8 mouse cellular contexts compared by ENCODE assay signal in genomic region chr2:132781439-132782068, GRCm38 (mm10). TPM values are rescaled to one million over a fixed set of nuclear protein-coding genes. Genes with fewer than 3 reads are reported as not detected.
DNase-seq lines count a peak whose midpoint lies in the region; ATAC-seq lines count a peak whose summit lies in the region.

No protein-coding gene starts in this region.

- peak overlapping the region; percentile 88 for H3K27ac ChIP-seq in forebrain, embryonic 14.5 days (ENCODE audit: low read depth, low read length)
- H3K27ac ChIP-seq in liver, embryonic 16.5 days (ENCODE audit: low read length): no peak overlapping the region
- H3K27ac ChIP-seq in neural tube, embryonic 15.5 days (replicated peaks): peak overlapping the region; percentile 96

- intact Hi-C loops in heart, postnatal 10 days (cut with DNase I): no loop called here

- peak; percentile 63 for DNase-seq in CD4-positive helper T cell, adult 2 months (ENCODE audit: low read depth, low spot score)
- DNase-seq in c-Kit-positive CD71-negative TER-119-negative erythroid progenitor cells, embryonic 14.5 days (ENCODE audit: low read depth): peak; percentile 78
- peak; percentile 91 for DNase-seq in forebrain, embryonic 14.5 days (ENCODE audit: low spot score)
- DNase-seq in heart, postnatal 10 days: peak; percentile 95 to 96
- peak; percentile 33 for DNase-seq in large intestine, adult 2 months (ENCODE audit: low read depth, low spot score)
- peak; percentile 58 for DNase-seq in thymus, adult 18-20 months

- peak overlapping the region; percentile 62 for H3K4me2 ChIP-seq in forebrain, embryonic 14.5 days (ENCODE audit: low read length)
- H3K4me2 ChIP-seq in liver, embryonic 16.5 days (ENCODE audit: low read depth, low read length): peak overlapping the region; percentile 51
- peak overlapping the region; percentile 70 for H3K4me2 ChIP-seq in neural tube, embryonic 15.5 days

- H3K4me3 ChIP-seq in forebrain, embryonic 14.5 days (ENCODE audit: low read depth, low read length): peak overlapping the region; percentile 55
- H3K4me3 ChIP-seq in liver, embryonic 16.5 days (ENCODE audit: low read depth, low read length): peak overlapping the region; percentile 32; the same call in 1 of the 2 replicates
- H3K4me3 ChIP-seq in neural tube, embryonic 15.5 days (replicated peaks): peak overlapping the region; percentile 69

- H3K9me3 ChIP-seq in forebrain, embryonic 14.5 days (replicated peaks; ENCODE audit: control insufficient read depth, low read length): no peaks in the 10 kb centered on the region
- H3K9me3 ChIP-seq in liver, embryonic 16.5 days (replicated peaks; ENCODE audit: control insufficient read depth, low read length): no peaks in the 10 kb centered on the region
- H3K9me3 ChIP-seq in neural tube, embryonic 15.5 days (replicated peaks): no peaks in the 10 kb centered on the region

- H3K27me3 ChIP-seq in forebrain, embryonic 14.5 days (replicated peaks; ENCODE audit: control insufficient read depth, insufficient read depth, low read length): no peaks in the 10 kb centered on the region
- H3K27me3 ChIP-seq in liver, embryonic 16.5 days (ENCODE audit: control insufficient read depth, insufficient read depth, low read depth, low read length): peaks cover 9% of the 10 kb centered on the region
- H3K27me3 ChIP-seq in neural tube, embryonic 15.5 days (replicated peaks): no peaks in the 10 kb centered on the region

- no peaks in the 10 kb centered on the region for H3K36me3 ChIP-seq in forebrain, embryonic 14.5 days (ENCODE audit: control insufficient read depth, insufficient read depth, low read length)
- no peaks in the 10 kb centered on the region for H3K36me3 ChIP-seq in liver, embryonic 16.5 days (ENCODE audit: control insufficient read depth, insufficient read depth)
- H3K36me3 ChIP-seq in neural tube, embryonic 15.5 days: no peaks in the 10 kb centered on the region

- peak overlapping the region; percentile 80 for H3K9ac ChIP-seq in forebrain, embryonic 14.5 days (ENCODE audit: low read length)
- H3K9ac ChIP-seq in liver, embryonic 16.5 days (ENCODE audit: low read depth, low read length): no peak overlapping the region
- H3K9ac ChIP-seq in neural tube, embryonic 15.5 days (replicated peaks): peak overlapping the region; percentile 82

- H3K4me1 ChIP-seq in forebrain, embryonic 14.5 days (ENCODE audit: control insufficient read depth, insufficient read depth, low read length): no peaks in the 10 kb centered on the region; the same call in 1 of the 2 replicates
- H3K4me1 ChIP-seq in liver, embryonic 16.5 days (ENCODE audit: control insufficient read depth, low read depth, low read length): no peaks in the 10 kb centered on the region
- peaks cover 16% of the 10 kb centered on the region for H3K4me1 ChIP-seq in neural tube, embryonic 15.5 days

- peak; percentile 98 for ATAC-seq in forebrain, embryonic 14.5 days
- peak; percentile 67 for ATAC-seq in liver, embryonic 16.5 days (ENCODE audit: low read depth)
- ATAC-seq in neural tube, embryonic 15.5 days (ENCODE audit: low FRiP score): peak; percentile 98

- WGBS in forebrain, embryonic 14.5 days: under 1% methylated on average over 40 of the region's 41 CpGs
- 3% methylated on average over 41 of the region's 41 CpGs for WGBS in large intestine, adult 2 months
- WGBS in liver, embryonic 16.5 days (ENCODE audit: insufficient replicate concordance): under 1% methylated on average over 40 of the region's 41 CpGs
- WGBS in neural tube, embryonic 15.5 days: under 1% methylated on average over 41 of the region's 41 CpGs

RNA-seq across cellular contexts. Expression of gene Chgb, which starts 0.5 kb away (rescaled TPM):
- 23.1 and 27.0 TPM in 2 replicates for polyA plus RNA-seq in forebrain, embryonic 14.5 days (2014; fragmentation: Nextera tagmentation; extraction: Ambion mirVana)
- total RNA-seq in heart, postnatal 10 days (2021): under 1 TPM; 0.42 to 0.50 TPM
- polyA plus RNA-seq in large intestine, adult 2 months (2012; rRNA removed): 8.5 and 9.0 TPM in 2 replicates
- polyA plus RNA-seq in liver, embryonic 16.5 days (2015; fragmentation: Nextera tagmentation; extraction: Ambion mirVana): 0.09 and 0.73 TPM in 2 replicates
- polyA plus RNA-seq in neural tube, embryonic 15.5 days (2015; fragmentation: Nextera tagmentation; extraction: Ambion mirVana): 97.7 and 109 TPM in 2 replicates

RNA-seq across cellular contexts. Expression of gene Trmt6, which starts 34.3 kb away (rescaled TPM):
- polyA plus RNA-seq in forebrain, embryonic 14.5 days (2014; fragmentation: Nextera tagmentation; extraction: Ambion mirVana): 24.0 and 29.7 TPM in 2 replicates
- total RNA-seq in heart, postnatal 10 days (2021): 10 to 100 TPM; 11.2 to 13.6 TPM
- polyA plus RNA-seq in large intestine, adult 2 months (2012; rRNA removed): 4.4 and 4.6 TPM in 2 replicates
- 10.3 and 10.9 TPM in 2 replicates for polyA plus RNA-seq in liver, embryonic 16.5 days (2015; fragmentation: Nextera tagmentation; extraction: Ambion mirVana)
- polyA plus RNA-seq in neural tube, embryonic 15.5 days (2015; fragmentation: Nextera tagmentation; extraction: Ambion mirVana): 19.4 and 20.9 TPM in 2 replicates

RNA-seq across cellular contexts. Expression of gene Mcm8, which starts 34.4 kb away (rescaled TPM):
- polyA plus RNA-seq in forebrain, embryonic 14.5 days (2014; fragmentation: Nextera tagmentation; extraction: Ambion mirVana): 9.3 and 9.5 TPM in 2 replicates
- total RNA-seq in heart, postnatal 10 days (2021): 1 to 10 TPM; 2.9 to 3.7 TPM
- polyA plus RNA-seq in large intestine, adult 2 months (2012; rRNA removed): 1.5 TPM in 2 replicates
- polyA plus RNA-seq in liver, embryonic 16.5 days (2015; fragmentation: Nextera tagmentation; extraction: Ambion mirVana): 4.8 and 5.1 TPM in 2 replicates
- polyA plus RNA-seq in neural tube, embryonic 15.5 days (2015; fragmentation: Nextera tagmentation; extraction: Ambion mirVana): 5.2 and 6.4 TPM in 2 replicates

Comparison
In these comparisons a context has a peak if more than half of its experiments do, and no peak if none do; other contexts are left out.
1. DNase-seq: peak in every context shown above with its lines; median percentile 96 in heart, postnatal 10 days; 91 in forebrain, embryonic 14.5 days; 78 in c-Kit-positive CD71-negative TER-119-negative erythroid progenitor cells, embryonic 14.5 days; 63 in CD4-positive helper T cell, adult 2 months; 58 in thymus, adult 18-20 months; 33 in large intestine, adult 2 months.